Mouse (Mus musculus) E14TG2a.4 (cell line): ENCODE results near the gene Sprr2i.

Experiments
- H3K27me3 ChIP-seq: 2 replicates; pipeline ENCODE4 v1.6.1; 2014; ENCODE audit warnings: low read length, control low read depth; ENCODE audit not compliant: insufficient read depth
- H3K36me3 ChIP-seq: 2 replicates; pipeline ENCODE4 v1.6.1; 2014; ENCODE audit warnings: low read length, control low read depth; ENCODE audit not compliant: insufficient read depth
- H3K4me1 ChIP-seq: replicated peaks from 2 replicates; pipeline ENCODE4 v1.6.1; 2014; ENCODE audit warnings: low read depth, low read length, control low read depth
- H3K4me3 ChIP-seq: replicated peaks from 2 replicates; pipeline ENCODE4 v1.5.1; 2014; ENCODE audit warnings: mild to moderate bottlenecking, low read length
- H3K9me3 ChIP-seq: 2 replicates; pipeline ENCODE4 v1.6.1; 2014; ENCODE audit warnings: low read length, control low read depth
- CTCF ChIP-seq: conservative IDR thresholded peaks from 2 replicates; pipeline ENCODE4 v1.5.1; 2014; ENCODE audit warnings: low read length
- NANOG ChIP-seq: IDR thresholded peaks from 2 replicates; pipeline ENCODE4 v1.6.1; 2014; ENCODE audit warnings: borderline replicate concordance, low read length, mixed read lengths
- POU5F1 ChIP-seq: IDR thresholded peaks from 2 replicates; pipeline ENCODE4 v1.6.1; 2014; ENCODE audit warnings: low read length, borderline replicate concordance

Sprr2i gene

DNA sequence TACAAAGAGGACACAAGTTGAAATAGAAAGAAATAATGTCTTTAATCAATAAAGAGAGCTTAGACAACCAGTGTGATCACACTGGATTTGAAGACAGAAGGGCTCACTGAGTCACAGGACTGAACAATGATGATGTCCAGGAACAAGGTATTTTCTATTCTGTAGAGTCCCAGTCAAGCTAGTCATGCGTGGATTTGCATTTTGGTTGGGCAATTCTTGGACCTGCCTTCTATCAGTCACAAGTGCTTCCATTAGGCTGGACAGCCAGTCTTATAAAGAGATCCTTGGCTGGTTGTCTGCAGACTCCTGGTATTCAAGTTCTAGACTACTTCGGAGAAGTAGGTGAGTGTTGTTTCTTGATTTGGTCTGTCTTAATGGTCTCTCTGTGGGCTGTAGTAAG is at the start of gene Sprr2i:
TSS of gene Sprr2i (plus strand) at position 301 of the 400 bp plus-strand sequence.
- Histone ChIP-seq H3K9me3 (no peaks in the 10 kb centered on the region), H3K4me3 (no peak within 1 kb of the TSS), H3K4me1 (no peaks in the 10 kb centered on the region), H3K27me3 (no peaks in the 10 kb centered on the region), H3K36me3 (no peaks in the 10 kb centered on the region)
- TF ChIP-seq NANOG (no peak), POU5F1 (no peak), CTCF (no peak)

DNA sequence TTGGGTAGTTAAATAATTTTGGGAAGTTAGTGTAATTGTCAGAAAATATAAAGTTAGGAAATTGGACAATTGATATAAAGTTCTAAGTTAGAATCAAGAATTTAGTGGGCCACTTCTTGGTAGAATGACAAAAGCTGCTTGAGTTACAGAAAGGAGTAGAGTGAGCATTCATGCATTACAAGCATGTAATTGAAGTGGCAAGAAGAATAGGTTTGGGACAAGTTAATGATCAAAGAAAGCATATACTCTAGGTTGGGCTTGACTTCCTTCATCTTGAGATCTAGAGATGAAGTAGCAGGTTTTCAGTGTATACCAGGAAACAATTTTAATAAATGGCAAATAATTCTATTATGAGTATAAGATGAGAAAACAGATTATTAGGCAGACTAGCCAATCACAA is 46.2 kb upstream of the Sprr2i start:
- Histone ChIP-seq H3K9me3 (no peaks in the 10 kb centered on the region; the same call in 1 of the 2 replicates), H3K27me3 (no peaks in the 10 kb centered on the region), H3K4me3 (no peak overlapping the region), H3K36me3 (no peaks in the 10 kb centered on the region), H3K4me1 (no peaks in the 10 kb centered on the region)
- no peak for TF ChIP-seq NANOG
- no peak for TF ChIP-seq CTCF

DNA sequence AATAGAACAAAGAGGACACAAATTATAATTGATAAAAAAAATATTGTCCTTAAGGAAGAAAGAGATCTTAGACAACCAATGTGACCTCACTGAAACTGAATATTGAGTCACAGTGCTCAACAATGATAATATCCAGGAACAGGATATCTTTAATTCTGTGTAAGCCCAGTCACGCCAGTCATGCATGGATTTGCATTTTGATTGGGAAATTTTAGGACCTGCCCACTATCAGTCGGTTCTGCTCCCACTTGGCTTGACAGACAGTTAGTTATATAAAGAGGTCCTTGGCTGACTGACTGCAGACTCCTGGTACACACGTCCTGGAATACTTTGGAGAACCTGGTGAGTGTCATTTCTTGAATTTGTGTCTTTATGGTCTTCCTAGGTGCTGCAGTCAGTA is 42.9 kb upstream of the Sprr2i start, which contains the start of gene Sprr2f:
TSS of gene Sprr2f (plus strand) at position 301 of the 400 bp plus-strand sequence.
- no peaks in the 10 kb centered on the region for H3K36me3 ChIP-seq
- H3K4me1 ChIP-seq: no peaks in the 10 kb centered on the region
- H3K27me3 ChIP-seq: no peaks in the 10 kb centered on the region
- no peak within 1 kb of the TSS for H3K4me3 ChIP-seq
- TF ChIP-seq CTCF (no peak), NANOG (no peak), POU5F1 (no peak)
- H3K9me3 ChIP-seq: no peaks in the 10 kb centered on the region

DNA sequence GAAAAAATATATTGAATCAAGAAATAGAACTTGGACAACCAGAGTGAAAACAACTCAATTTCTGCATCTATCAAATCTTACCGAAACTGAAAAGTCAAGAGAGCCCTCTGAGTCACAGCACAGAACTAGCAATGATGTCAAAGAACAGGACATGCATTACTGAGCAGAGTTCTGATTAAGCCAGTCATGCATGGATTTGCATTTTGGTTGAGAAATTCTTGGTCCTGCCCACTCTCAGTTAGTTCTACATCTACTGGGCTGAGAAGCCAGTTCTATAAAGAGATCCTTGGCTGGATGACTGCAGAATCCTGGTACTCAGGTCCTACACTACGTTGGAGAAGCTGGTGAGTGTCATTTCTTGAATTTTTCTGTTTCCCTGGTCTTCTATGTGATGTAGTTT is 34.2 kb upstream of the Sprr2i start:
- TF ChIP-seq POU5F1 (no peak), NANOG (no peak), CTCF (no peak)
- Histone ChIP-seq H3K4me1 (no peaks in the 10 kb centered on the region), H3K27me3 (no peaks in the 10 kb centered on the region), H3K4me3 (no peak overlapping the region), H3K9me3 (no peaks in the 10 kb centered on the region), H3K36me3 (no peaks in the 10 kb centered on the region)

DNA sequence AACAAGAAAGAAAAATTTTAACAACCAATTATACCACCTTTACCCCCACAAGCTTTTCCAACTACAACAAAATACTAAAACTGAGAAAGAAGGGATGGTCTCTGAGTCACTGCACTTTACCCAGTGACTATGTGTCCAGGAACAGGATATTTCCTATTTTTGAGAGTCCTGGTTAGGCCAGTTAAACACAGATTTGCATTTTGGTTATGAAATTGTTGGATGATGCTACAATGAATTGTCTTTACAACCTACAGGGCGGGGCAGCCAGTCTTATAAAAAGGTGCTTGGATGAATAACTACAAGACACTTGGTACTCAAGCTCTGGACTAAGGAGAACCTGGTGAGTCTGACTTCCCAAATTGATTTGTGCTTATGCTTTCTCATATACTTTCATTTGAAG is 22.4 kb upstream of the Sprr2i start, which contains the start of gene Sprr2h:
TSS of gene Sprr2h (plus strand) at position 301 of the 400 bp plus-strand sequence.
- Histone ChIP-seq H3K27me3 (no peaks in the 10 kb centered on the region), H3K9me3 (no peaks in the 10 kb centered on the region), H3K36me3 (no peaks in the 10 kb centered on the region), H3K4me3 (no peak within 1 kb of the TSS), H3K4me1 (no peaks in the 10 kb centered on the region)
- TF ChIP-seq POU5F1 (no peak), NANOG (no peak), CTCF (no peak)

DNA sequence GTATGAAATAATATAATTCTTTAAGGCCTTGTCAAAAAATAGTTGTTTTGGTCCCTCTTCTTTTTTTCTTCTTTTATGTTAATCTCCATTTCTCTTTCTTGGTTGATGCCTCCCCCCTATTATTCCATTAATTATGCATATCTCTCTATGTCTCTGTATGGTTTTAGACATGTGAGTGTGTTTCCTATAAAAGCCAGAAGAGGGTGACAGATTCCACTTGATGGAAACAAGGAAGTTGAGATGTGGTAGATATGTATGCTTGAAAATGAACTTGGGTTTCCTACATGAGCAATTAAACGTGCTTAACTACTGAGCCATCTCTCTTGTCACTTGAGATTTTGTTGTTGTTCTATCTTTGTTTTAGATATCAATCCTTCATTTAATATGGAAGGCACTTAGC is 13.5 kb upstream of the Sprr2i start:
- Histone ChIP-seq H3K4me3 (no peak overlapping the region), H3K36me3 (no peaks in the 10 kb centered on the region), H3K4me1 (no peaks in the 10 kb centered on the region), H3K27me3 (no peaks in the 10 kb centered on the region), H3K9me3 (no peaks in the 10 kb centered on the region)
- TF ChIP-seq CTCF: no peak
- no peak for TF ChIP-seq POU5F1
- TF ChIP-seq NANOG: no peak

DNA sequence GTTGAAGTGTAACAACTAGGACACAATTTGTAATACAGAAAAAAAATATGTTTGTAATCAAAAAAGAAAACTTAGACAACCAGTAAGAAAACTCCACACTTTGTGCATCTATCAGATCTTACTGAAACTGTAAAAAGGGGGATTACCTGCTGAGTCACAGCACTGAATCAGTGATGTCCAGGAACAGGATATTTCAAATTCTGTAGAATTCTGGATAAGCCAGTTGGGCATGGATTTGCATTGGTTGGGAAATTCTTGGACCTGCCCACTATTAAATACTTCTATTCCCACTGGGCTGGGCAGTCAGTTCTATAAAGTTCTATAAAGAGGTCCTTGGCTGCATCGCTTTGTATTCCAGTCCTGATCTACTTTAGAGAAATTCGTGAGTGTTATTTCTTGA is 10.0 kb downstream of the Sprr2i start, which contains the start of gene Sprr2j-ps:
TSS of gene Sprr2j-ps (plus strand) at position 301 of the 400 bp plus-strand sequence.
- TF ChIP-seq CTCF (no peak), NANOG (no peak), POU5F1 (no peak)
- H3K4me3 ChIP-seq: no peak within 1 kb of the TSS
- no peaks in the 10 kb centered on the region for H3K27me3 ChIP-seq
- no peaks in the 10 kb centered on the region for H3K36me3 ChIP-seq
- no peaks in the 10 kb centered on the region for H3K9me3 ChIP-seq
- H3K4me1 ChIP-seq: no peaks in the 10 kb centered on the region

DNA sequence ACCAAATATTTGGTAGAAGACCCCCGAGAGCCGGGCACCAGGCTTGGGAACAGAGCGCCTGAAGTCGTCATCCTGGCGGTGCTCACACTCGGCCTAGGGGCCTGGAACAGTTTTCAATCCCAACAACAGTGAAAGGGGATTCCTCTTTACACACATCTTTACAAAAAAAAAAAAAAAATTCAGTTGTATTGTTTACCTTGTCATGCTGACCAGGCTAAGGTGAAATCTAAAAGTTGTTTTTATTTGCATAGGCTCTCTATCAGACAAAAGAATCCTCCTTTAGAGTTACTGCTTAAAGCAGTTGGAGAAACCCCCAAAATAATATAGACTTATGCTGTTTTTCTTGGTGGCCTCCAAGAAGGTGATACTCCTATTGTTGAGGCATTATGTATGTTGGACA is 21.5 kb downstream of the Sprr2i start, which contains the start of gene Gm9774:
TSS of gene Gm9774 (minus strand) at position 101 of the 400 bp plus-strand sequence.
- Histone ChIP-seq H3K4me3 (peak within 1 kb of the TSS; percentile 29; the same call in 1 of the 2 replicates), H3K9me3 (no peaks in the 10 kb centered on the region), H3K36me3 (no peaks in the 10 kb centered on the region), H3K27me3 (no peaks in the 10 kb centered on the region), H3K4me1 (no peaks in the 10 kb centered on the region)
- TF ChIP-seq NANOG (no peak), CTCF (no peak), POU5F1 (no peak)

DNA sequence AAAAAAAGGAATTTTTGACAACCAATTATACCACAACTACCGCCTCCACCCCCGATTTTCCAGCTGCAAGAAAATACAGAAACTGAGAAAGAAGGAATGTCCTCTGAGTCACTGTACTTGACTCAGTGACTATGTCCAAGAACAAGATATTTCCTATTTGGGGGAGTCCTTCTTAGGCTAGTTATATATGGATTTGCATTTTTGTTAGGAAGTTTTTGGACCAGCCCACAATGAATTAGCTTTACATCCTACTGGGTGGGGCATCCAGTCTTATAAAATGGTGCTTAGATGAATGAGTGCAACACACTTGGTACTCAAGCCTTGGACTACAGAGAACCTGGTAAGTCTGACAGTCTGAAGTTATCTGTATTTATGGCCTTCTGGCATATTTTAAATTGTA is 24.5 kb downstream of the Sprr2i start, which contains the start of gene Sprr2k:
TSS of gene Sprr2k (plus strand) at position 301 of the 400 bp plus-strand sequence.
- H3K36me3 ChIP-seq: no peaks in the 10 kb centered on the region
- no peak within 1 kb of the TSS for H3K4me3 ChIP-seq
- TF ChIP-seq CTCF (no peak), NANOG (no peak), POU5F1 (no peak)
- no peaks in the 10 kb centered on the region for H3K27me3 ChIP-seq
- no peaks in the 10 kb centered on the region for H3K9me3 ChIP-seq
- H3K4me1 ChIP-seq: no peaks in the 10 kb centered on the region
